Mouse (Mus musculus): ENCODE data around the gene AI481877. TPM values are rescaled to one million over a fixed set of nuclear protein-coding genes. Genes with fewer than 3 reads are reported as not detected.

Gene AI481877
- not detected in 2 replicates for total RNA-seq (2015)
- not detected in 2 replicates for total RNA-seq (2017)

DNA sequence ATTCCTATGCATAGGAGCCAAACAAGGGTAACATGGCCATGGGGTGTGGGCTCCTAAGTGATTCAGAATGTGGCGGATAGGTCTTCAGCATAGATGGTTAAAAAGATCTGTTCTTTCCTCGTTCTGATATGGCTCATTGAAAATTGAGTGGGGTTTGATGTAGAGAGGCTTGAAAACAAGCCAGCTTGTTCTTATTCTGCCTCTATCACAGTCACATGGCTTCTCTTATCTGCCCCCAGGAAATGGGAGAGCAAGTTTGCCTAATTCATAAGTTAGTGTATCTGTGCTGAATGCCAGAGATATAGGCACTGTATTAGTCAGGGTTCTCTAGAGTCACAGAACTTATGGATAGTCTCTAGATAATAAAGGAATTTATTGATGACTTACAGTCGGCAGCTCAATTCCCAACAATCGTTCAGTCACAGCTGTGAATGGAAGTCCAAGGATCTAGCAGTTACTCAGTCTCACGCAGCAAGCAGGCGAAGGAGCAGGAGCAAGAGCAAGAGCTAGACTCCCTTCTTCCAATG is at the start of gene AI481877:
Gene AI481877 (minus strand): TSS at position 477 of the 527 bp plus-strand sequence.
- peak; percentile 34; the same call in 1 of the 2 replicates for ATAC-seq (replicated peaks; ENCODE audit: poor library complexity)

DNA sequence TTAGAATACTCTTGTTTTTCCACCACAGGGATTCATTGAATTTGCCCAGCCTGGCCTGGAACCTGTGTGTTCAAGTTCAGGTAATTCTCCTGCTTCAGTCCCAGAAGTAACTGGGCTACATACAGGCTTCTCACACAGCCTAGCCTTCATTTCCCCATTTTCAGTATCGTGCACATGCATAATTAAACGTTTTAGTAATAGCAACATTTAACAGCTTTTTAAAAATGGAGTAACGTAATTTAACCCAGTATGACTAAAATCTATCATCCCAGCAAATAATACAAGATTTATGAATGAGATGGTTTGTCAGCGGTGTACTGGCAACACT is 49.7 kb upstream of the AI481877 start:
- no peak for ATAC-seq (replicated peaks; ENCODE audit: poor library complexity)

GRCm38 (mm10) chr4:59187289-59187688 is 48.5 kb upstream of the AI481877 start:
- peak; percentile 47 for ATAC-seq (replicated peaks; ENCODE audit: poor library complexity)

GRCm38 (mm10) chr4:59185671-59186070 is 46.9 kb upstream of the AI481877 start:
- ATAC-seq (replicated peaks; ENCODE audit: poor library complexity), result 0 out of 2 replicates have a peak, but pooled peaks have one; percentile 21

GRCm38 (mm10) chr4:59181320-59182271 is 42.8 kb upstream of the AI481877 start:
- peak; percentile 56 for ATAC-seq (replicated peaks; ENCODE audit: poor library complexity)

GRCm38 (mm10) chr4:59177566-59177965 is 38.8 kb upstream of the AI481877 start:
- ATAC-seq (replicated peaks; ENCODE audit: poor library complexity), result peak; percentile 50

DNA sequence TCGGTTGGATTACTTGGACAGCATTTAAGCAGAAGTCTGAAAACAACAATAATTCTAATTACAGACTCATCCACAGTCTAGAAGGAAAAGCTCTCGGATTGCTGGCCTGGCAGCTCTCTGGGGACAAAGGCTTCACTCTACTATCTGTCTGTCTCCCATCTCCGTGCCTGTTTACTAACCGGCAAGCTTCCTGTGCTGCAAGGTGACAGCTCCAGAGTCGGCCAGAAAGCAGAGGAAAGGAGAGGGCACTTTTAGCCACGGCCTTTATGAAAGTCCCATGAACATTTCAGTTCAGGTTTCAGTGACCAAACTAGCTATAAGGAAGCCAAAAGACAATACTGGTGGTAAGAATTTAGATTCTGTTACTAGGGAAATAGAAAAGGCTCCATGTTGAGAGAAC is 37.1 kb upstream of the AI481877 start:
- no peak for ATAC-seq (replicated peaks; ENCODE audit: poor library complexity)

DNA sequence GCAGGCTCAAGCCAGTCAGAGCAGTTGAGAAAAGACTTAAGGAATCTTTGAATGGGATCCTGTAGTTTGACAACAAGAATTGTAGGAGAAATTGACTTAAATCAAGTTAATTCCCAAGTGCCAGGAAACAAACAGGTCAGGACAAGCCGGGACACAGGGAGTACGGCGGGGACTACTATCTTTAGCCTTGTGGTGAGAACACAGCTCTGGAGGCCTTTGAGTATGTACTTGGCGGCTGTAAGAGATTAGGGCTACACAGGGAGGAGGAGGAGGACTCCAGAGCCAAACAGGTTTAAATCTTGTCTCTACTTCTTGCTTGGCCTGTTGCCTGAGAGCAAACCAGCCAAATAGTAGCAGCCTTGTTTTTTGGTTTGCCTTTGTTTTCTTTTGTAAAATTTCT is 36.2 kb upstream of the AI481877 start:
- ATAC-seq (replicated peaks; ENCODE audit: poor library complexity), result peak; percentile 89

DNA sequence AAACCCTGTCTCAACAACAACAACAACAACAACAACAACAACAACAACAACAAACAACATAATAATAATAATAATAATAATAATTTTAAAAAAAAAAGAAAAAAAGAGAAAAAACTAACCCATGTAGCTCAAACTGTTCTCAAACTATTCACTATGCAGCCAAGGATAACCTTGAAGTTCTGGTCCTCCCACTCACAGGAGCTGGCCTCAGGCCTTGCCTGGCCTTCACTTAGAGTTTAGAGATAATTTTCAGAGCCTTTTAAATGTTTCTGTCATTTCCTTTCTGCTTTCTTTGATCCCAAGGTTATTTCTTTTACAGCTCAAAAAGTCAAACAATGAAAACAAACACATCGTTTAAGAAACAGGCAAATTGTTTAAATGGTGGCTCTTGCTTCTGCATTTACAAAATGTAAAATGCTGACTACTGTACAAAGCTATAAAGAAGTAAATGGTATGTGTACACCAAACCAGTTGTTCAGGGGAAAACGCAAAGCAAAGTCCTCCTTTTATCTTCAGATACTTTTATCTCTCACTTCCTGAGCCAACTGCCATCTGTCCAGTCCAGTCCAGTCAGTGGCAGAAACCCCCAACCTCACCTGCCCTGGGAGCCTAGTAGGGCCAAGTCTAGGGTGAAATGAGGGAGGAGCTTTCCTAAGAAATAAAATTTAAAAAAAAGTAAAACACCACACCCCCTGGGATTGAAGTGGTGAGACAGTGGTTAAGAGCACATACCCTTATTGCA is 34.6 kb upstream of the AI481877 start:
- no peak for ATAC-seq (replicated peaks; ENCODE audit: poor library complexity)

GRCm38 (mm10) chr4:59172616-59173015 is 33.8 kb upstream of the AI481877 start:
- ATAC-seq (replicated peaks; ENCODE audit: poor library complexity), result no peak

DNA sequence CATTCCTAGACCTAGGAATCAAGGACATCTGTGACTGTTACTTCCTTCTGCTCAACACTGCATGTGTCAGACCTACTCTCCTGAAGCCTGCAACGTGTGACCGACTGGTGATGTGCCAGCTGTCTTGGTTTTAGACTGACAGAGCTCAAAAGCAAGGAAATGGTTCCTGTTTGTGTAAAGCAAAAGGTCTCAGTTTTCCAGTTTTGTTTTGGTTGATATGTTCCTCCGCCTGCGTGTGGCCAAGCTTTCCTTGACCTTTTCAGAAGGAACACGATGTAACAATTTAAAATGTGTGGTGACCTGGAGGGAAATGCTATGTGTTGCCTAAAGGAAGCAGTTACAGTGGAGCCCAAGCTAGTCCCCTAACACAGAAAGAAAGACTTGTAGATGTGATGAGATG is 31.2 kb upstream of the AI481877 start:
- no peak for ATAC-seq (replicated peaks; ENCODE audit: poor library complexity)

DNA sequence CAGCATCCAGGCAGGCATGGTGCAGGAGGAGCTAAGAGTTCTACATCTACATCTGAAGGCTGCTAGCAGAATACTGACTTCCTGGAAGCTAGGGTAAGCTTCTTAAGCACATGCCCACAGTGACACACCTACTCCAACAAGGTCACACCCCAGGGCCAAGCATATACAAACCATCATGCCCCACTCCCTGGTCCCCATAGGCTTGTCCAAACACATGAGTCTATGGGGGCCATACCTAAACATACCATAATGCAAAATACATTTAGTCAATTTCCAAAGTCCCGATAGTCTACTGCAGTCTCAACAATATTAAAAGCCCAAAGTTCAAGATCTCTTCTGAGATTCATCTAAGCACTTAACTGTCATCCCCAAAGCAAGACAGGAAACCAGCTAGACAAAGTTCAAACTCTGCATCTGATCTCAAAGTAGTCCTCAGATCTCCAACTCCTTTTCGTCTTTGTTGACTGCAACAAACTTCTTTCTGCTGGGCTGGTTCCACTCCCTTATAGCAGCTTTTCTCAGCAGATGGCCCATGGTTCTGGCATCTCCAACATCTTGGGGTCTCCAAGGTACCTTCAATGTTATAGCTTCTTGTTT is 28.6 kb upstream of the AI481877 start:
- no peak for ATAC-seq (replicated peaks; ENCODE audit: poor library complexity)

DNA sequence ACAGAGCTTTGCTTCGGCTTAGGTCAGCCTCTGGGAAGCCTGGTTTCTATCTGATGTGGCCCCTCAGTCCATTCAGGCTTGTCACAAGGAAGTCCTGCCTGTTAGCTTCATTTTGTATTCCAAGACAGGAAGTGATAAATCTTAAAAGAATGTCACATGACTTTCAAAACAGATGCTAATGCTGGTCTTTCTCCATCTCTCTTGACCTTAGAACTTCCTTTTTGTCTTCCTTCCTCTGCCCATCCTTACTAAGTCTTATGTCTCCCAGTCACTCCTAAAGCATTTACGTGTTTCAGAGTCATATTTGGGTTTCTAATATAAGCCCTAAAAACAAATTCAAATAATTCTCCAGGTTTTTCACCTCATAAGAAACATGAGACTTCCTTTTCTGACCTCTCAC is 25.3 kb upstream of the AI481877 start:
- ATAC-seq (replicated peaks; ENCODE audit: poor library complexity), result no peak

- no peak for ATAC-seq (replicated peaks; ENCODE audit: poor library complexity)
Observed at GRCm38 (mm10) chr4:59160959-59161670, 22.3 kb upstream of the AI481877 start.

- ATAC-seq (replicated peaks; ENCODE audit: poor library complexity), result no peak
Observed at GRCm38 (mm10) chr4:59160289-59160688, 21.5 kb upstream of the AI481877 start.

GRCm38 (mm10) chr4:59157654-59158053 is 18.9 kb upstream of the AI481877 start:
- ATAC-seq (replicated peaks; ENCODE audit: poor library complexity), result peak; percentile 33

DNA sequence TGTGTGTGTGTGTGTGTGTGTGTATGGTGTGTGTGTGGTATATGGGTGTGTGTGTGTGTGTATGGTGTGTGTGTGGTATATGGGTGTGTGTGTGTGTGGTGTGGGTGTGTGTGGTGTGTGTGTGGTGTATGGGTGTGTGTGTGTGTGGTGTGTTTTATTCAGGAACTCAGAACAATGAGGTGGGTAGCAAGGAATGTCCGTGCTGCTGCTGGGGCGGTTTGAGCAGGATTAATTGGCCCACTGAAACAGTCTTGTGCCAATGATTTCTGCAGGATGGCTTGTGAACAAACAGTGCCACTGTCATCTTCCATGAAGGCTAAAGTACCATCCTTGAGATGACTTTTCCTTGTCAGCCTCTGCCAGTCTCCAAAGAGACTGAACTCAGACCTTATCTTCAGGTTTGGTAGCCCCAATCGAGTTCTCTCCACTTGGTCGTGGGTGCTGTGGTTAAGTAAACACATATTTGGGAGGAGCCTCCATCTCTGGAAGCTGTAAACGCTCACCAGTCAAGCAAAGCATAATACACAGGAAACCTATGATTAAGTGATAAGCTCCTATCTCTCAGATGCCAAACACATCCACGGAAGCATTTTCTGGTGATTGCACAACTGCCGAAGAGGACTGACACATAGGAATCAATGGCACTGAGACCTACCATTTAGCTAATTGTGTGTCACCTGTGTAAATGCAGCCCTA is 18.3 kb upstream of the AI481877 start:
- ATAC-seq (replicated peaks; ENCODE audit: poor library complexity), result peak; percentile 78

GRCm38 (mm10) chr4:59151953-59152352 is 13.2 kb upstream of the AI481877 start:
- ATAC-seq (replicated peaks; ENCODE audit: poor library complexity), result 0 out of 2 replicates have a peak, but pooled peaks have one; percentile 50

DNA sequence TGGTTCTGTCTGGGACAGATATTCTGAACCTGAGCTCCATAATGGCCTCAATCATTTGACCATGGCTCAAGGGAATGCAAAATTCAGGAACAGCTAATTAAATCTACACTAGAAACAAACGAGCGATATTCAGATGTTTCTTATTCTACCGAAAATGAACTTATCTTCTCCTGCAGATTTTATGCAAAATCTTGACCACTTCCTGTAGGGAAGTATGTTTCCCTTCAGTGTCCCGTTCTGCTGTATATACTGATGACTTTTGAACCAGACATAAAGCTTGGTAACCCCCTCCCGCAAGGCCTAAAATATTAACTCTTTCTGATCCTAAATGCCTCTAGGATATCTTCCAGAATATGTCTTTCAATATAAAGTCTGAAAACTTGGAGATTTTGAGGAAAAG is 12.1 kb upstream of the AI481877 start:
- peak; percentile 39; the same call in 1 of the 2 replicates for ATAC-seq (replicated peaks; ENCODE audit: poor library complexity)

DNA sequence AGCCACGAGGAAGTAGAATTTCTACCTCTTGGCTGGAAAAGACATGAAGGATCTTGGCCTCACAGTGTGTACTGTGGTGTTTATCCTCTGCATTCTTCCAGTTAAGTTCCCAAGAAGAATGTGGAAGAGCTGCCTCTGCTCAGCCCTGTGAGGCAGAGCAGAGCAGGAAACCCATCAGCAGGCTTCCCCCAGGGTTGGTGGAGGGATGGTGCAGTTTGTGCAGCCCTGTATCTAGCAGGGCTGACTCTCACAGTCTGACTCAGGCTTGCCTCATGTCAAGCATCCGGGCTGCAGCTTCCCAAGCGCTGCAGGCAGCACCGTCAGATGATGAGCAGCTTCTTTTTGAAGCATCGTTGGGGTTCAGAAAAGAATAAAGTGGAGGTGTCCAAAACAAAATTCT is 10.3 kb upstream of the AI481877 start:
- ATAC-seq (replicated peaks; ENCODE audit: poor library complexity), result no peak

All from megakaryocyte progenitor cell, adult 5-6 weeks (primary cell).